Mouse (Mus musculus) heart, embryonic 15.5 days (tissue): ENCODE measurements around the gene Mrps22. TPM values are rescaled to one million over a fixed set of nuclear protein-coding genes. Genes with fewer than 3 reads are reported as not detected.

Experiments
- ATAC-seq: fragments of 200-750 bp; cut with Nextera tagmentation; replicated peaks from 2 replicates; pipeline ENCODE4 v1.8.0; 2017; ENCODE audit warnings: low read depth, moderate TSS enrichment; ENCODE audit not compliant: insufficient number of reproducible peaks, insufficient read depth, low FRiP score
- H3K27ac ChIP-seq: fragments of 300-500 bp; sonication (generic); 2 replicates; pipeline ENCODE4 v1.5.1; 2015; ENCODE audit warnings: mild to moderate bottlenecking, inconsistent platforms
- H3K27me3 ChIP-seq: fragments of 300-500 bp; sonication (generic); 2 replicates; pipeline ENCODE4 v1.6.1; 2015; ENCODE audit warnings: inconsistent platforms
- H3K36me3 ChIP-seq: fragments of 300-500 bp; sonication (generic); 2 replicates; pipeline ENCODE4 v1.6.1; 2015; ENCODE audit warnings: mild to moderate bottlenecking, inconsistent platforms
- H3K4me1 ChIP-seq: fragments of 300-500 bp; sonication (generic); replicated peaks from 2 replicates; pipeline ENCODE4 v1.6.1; 2015; ENCODE audit warnings: inconsistent platforms
- H3K4me2 ChIP-seq: fragments of 300-500 bp; sonication (generic); 2 replicates; pipeline ENCODE4 v1.6.1; 2015; ENCODE audit warnings: inconsistent platforms, mild to moderate bottlenecking, moderate library complexity
- H3K4me3 ChIP-seq: fragments of 300-500 bp; sonication (generic); 2 replicates; pipeline ENCODE4 v1.5.1; 2015; ENCODE audit warnings: mild to moderate bottlenecking, inconsistent platforms
- H3K9ac ChIP-seq: fragments of 300-500 bp; sonication (generic); 2 replicates; pipeline ENCODE4 v1.6.1; 2015; ENCODE audit warnings: mild to moderate bottlenecking, inconsistent platforms
- H3K9me3 ChIP-seq: fragments of 300-500 bp; sonication (generic); replicated peaks from 2 replicates; pipeline ENCODE4 v1.6.1; 2016; ENCODE audit warnings: inconsistent platforms
- WGBS: fragments of 180-500 bp; shearing (Covaris S2); methylation state at CpG from one replicate; pipeline ENCODE4 v1.1.7; 2015; ENCODE audit warnings: mixed read lengths; 5-methylcytosine and 5-hydroxymethylcytosine counted together
- polyA plus RNA-seq: library from polyadenylated mRNA; unstranded; fragments of >200 nt; fragmentation: Nextera tagmentation; extraction: Ambion mirVana; gene quantifications from 2 replicates; pipeline ENCODE4 v1.2.1, GENCODE M21; 2015

Gene Mrps22
- 51.3 and 53.0 TPM in 2 replicates for polyA plus RNA-seq

GRCm38 (mm10) chr9:98601156-98601836 is at the start of gene Mrps22:
Mrps22 (minus strand) TSS chr9:98601660.
- H3K27ac ChIP-seq = peak within 1 kb of the TSS; percentile 58
- ATAC-seq = peak; percentile 84
- peaks cover 19% of the 10 kb centered on the region for H3K36me3 ChIP-seq
- under 1% methylated on average over 44 of the region's 44 CpGs for WGBS
- H3K4me3 ChIP-seq = peak within 1 kb of the TSS; percentile 81
- peaks cover 12% of the 10 kb centered on the region for H3K4me1 ChIP-seq
- peak within 1 kb of the TSS; percentile 77 for H3K9ac ChIP-seq
- peak within 1 kb of the TSS; percentile 91 for H3K4me2 ChIP-seq
- no peaks in the 10 kb centered on the region for H3K27me3 ChIP-seq
- no peaks in the 10 kb centered on the region for H3K9me3 ChIP-seq

- WGBS = 66% methylated on average over 8 of the region's 8 CpGs
- no peaks in the 10 kb centered on the region for H3K9me3 ChIP-seq
Observed at GRCm38 (mm10) chr9:98650547-98650946, 49.1 kb upstream of the Mrps22 start.

GRCm38 (mm10) chr9:98647418-98647817 is 46.0 kb upstream of the Mrps22 start:
- Histone ChIP-seq H3K27ac (no peak overlapping the region), H3K4me3 (no peak overlapping the region), H3K9me3 (no peaks in the 10 kb centered on the region), H3K9ac (no peak overlapping the region), H3K27me3 (peaks cover 11% of the 10 kb centered on the region), H3K4me1 (no peaks in the 10 kb centered on the region), H3K4me2 (no peak overlapping the region), H3K36me3 (no peaks in the 10 kb centered on the region)
- ATAC-seq = no peak
- WGBS = 80% methylated on average over 12 of the region's 12 CpGs

More at GRCm38 (mm10) chr9:98650547-98650946, 49.1 kb upstream of the Mrps22 start:
- no peaks in the 10 kb centered on the region for H3K36me3 ChIP-seq
- H3K4me3 ChIP-seq = no peak overlapping the region
- H3K9ac ChIP-seq = no peak overlapping the region
- H3K4me2 ChIP-seq = no peak overlapping the region
- peaks cover 3% of the 10 kb centered on the region; the same call in 1 of the 2 replicates for H3K27me3 ChIP-seq
- no peaks in the 10 kb centered on the region for H3K4me1 ChIP-seq
- no peak for ATAC-seq
- no peak overlapping the region for H3K27ac ChIP-seq

GRCm38 (mm10) chr9:98645750-98646149 is 44.3 kb upstream of the Mrps22 start:
- no peaks in the 10 kb centered on the region for H3K4me1 ChIP-seq
- no peaks in the 10 kb centered on the region for H3K9me3 ChIP-seq
- H3K27me3 ChIP-seq = peaks cover 11% of the 10 kb centered on the region
- H3K9ac ChIP-seq = no peak overlapping the region
- WGBS = 18% methylated on average over 4 of the region's 4 CpGs
- no peak overlapping the region for H3K4me2 ChIP-seq
- H3K36me3 ChIP-seq = no peaks in the 10 kb centered on the region
- ATAC-seq = peak; percentile 20; the same call in 1 of the 2 replicates
- no peak overlapping the region for H3K27ac ChIP-seq
- no peak overlapping the region for H3K4me3 ChIP-seq

- Histone ChIP-seq H3K4me3 (no peak overlapping the region), H3K4me1 (no peaks in the 10 kb centered on the region), H3K9me3 (no peaks in the 10 kb centered on the region), H3K4me2 (no peak overlapping the region), H3K9ac (no peak overlapping the region), H3K27ac (no peak overlapping the region), H3K36me3 (no peaks in the 10 kb centered on the region), H3K27me3 (peaks cover 11% of the 10 kb centered on the region)
- 52% methylated on average over 6 of the region's 6 CpGs for WGBS
- ATAC-seq = no peak
Observed at GRCm38 (mm10) chr9:98642126-98642525, 40.7 kb upstream of the Mrps22 start.

- Histone ChIP-seq H3K27me3 (peaks cover 6% of the 10 kb centered on the region; the same call in 1 of the 2 replicates), H3K4me2 (no peak overlapping the region), H3K9ac (no peak overlapping the region), H3K27ac (no peak overlapping the region), H3K9me3 (no peaks in the 10 kb centered on the region), H3K36me3 (no peaks in the 10 kb centered on the region), H3K4me1 (no peaks in the 10 kb centered on the region), H3K4me3 (no peak overlapping the region)
- ATAC-seq = no peak
- WGBS = 58% methylated on average over 13 of the region's 13 CpGs
Observed at GRCm38 (mm10) chr9:98633287-98634162, 32.1 kb upstream of the Mrps22 start.

- Histone ChIP-seq H3K36me3 (no peaks in the 10 kb centered on the region), H3K4me3 (no peak overlapping the region), H3K27ac (no peak overlapping the region), H3K9ac (no peak overlapping the region), H3K9me3 (no peaks in the 10 kb centered on the region), H3K4me1 (no peaks in the 10 kb centered on the region), H3K27me3 (peaks cover 39% of the 10 kb centered on the region), H3K4me2 (no peak overlapping the region)
- no peak for ATAC-seq
- 35% methylated on average over 3 of the region's 3 CpGs for WGBS
Observed at GRCm38 (mm10) chr9:98628480-98628879, 27.0 kb upstream of the Mrps22 start.

- no peak overlapping the region for H3K9ac ChIP-seq
- no peak overlapping the region for H3K27ac ChIP-seq
- ATAC-seq = no peak
- H3K36me3 ChIP-seq = no peaks in the 10 kb centered on the region
- WGBS = 62% methylated on average over 4 of the region's 4 CpGs
- no peaks in the 10 kb centered on the region for H3K9me3 ChIP-seq
- H3K4me1 ChIP-seq = peaks cover 12% of the 10 kb centered on the region
- no peak overlapping the region for H3K4me3 ChIP-seq
- no peak overlapping the region for H3K4me2 ChIP-seq
- H3K27me3 ChIP-seq = no peaks in the 10 kb centered on the region
Observed at GRCm38 (mm10) chr9:98604896-98605295, 3.4 kb upstream of the Mrps22 start.

- ATAC-seq = no peak
- Histone ChIP-seq H3K9me3 (no peaks in the 10 kb centered on the region), H3K4me1 (peaks cover 12% of the 10 kb centered on the region), H3K36me3 (peaks cover 13% of the 10 kb centered on the region), H3K4me2 (peak overlapping the region; percentile 91), H3K9ac (peak overlapping the region; percentile 77), H3K27ac (no peak overlapping the region), H3K4me3 (peak overlapping the region; percentile 81), H3K27me3 (no peaks in the 10 kb centered on the region)
- 51% methylated on average over 11 of the region's 11 CpGs for WGBS
Observed at GRCm38 (mm10) chr9:98601837-98602359, 438 bp upstream of the Mrps22 start.

GRCm38 (mm10) chr9:98600094-98600493 is 1.4 kb downstream of the Mrps22 start:
- Histone ChIP-seq H3K4me1 (peaks cover 12% of the 10 kb centered on the region), H3K4me2 (peak overlapping the region; percentile 91), H3K36me3 (peaks cover 23% of the 10 kb centered on the region), H3K9ac (no peak overlapping the region), H3K27me3 (no peaks in the 10 kb centered on the region), H3K27ac (no peak overlapping the region), H3K9me3 (no peaks in the 10 kb centered on the region), H3K4me3 (peak overlapping the region; percentile 81)
- ATAC-seq = no peak
- 71% methylated on average over 6 of the region's 6 CpGs for WGBS

GRCm38 (mm10) chr9:98583852-98584251 is 17.6 kb downstream of the Mrps22 start:
- 85% methylated on average over 4 of the region's 4 CpGs for WGBS
- no peak for ATAC-seq
- no peaks in the 10 kb centered on the region for H3K4me1 ChIP-seq
- H3K9ac ChIP-seq = no peak overlapping the region
- no peaks in the 10 kb centered on the region for H3K9me3 ChIP-seq
- H3K4me2 ChIP-seq = no peak overlapping the region
- H3K4me3 ChIP-seq = no peak overlapping the region
- H3K36me3 ChIP-seq = peaks cover 84% of the 10 kb centered on the region
- no peak overlapping the region for H3K27ac ChIP-seq
- H3K27me3 ChIP-seq = no peaks in the 10 kb centered on the region
